Mouse (Mus musculus) thymus, postnatal 10 days (tissue): ENCODE measurements around the gene Zbtb44.

Experiments
- DNase-seq, 2 experiments: peaks; one replicate each; pipeline ENCODE4 v3.0.0; 2021; ENCODE audit warnings: low spot score in 2 of 2

Zbtb44 gene

GRCm38 (mm10) chr9:31115586-31115985, 85.1 kb downstream of the Zbtb44 start:
- no peak for DNase-seq

DNA sequence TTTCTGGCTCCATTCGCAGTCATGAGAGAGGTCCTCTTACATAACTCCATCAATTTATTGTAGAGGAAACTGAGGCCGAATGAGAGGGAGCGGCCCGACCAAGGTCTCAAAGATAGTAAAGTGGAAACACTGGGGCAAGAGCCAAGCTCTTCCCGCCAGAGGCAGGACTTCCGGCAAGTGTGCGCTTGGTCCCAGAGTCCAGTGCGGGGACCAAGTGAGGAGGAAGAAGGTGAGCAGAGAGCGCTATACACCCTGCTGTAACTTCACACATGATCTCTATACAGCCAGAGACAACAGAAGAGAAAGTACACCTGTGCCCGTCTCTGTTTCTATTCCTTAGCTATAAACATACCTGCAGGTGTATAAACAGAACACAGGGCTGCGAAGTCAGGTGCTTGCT, 86.6 kb downstream of the Zbtb44 start:
- no peak for DNase-seq

- DNase-seq, result no peak
Observed at GRCm38 (mm10) chr9:31117488-31117887, 87.0 kb downstream of the Zbtb44 start.

DNA sequence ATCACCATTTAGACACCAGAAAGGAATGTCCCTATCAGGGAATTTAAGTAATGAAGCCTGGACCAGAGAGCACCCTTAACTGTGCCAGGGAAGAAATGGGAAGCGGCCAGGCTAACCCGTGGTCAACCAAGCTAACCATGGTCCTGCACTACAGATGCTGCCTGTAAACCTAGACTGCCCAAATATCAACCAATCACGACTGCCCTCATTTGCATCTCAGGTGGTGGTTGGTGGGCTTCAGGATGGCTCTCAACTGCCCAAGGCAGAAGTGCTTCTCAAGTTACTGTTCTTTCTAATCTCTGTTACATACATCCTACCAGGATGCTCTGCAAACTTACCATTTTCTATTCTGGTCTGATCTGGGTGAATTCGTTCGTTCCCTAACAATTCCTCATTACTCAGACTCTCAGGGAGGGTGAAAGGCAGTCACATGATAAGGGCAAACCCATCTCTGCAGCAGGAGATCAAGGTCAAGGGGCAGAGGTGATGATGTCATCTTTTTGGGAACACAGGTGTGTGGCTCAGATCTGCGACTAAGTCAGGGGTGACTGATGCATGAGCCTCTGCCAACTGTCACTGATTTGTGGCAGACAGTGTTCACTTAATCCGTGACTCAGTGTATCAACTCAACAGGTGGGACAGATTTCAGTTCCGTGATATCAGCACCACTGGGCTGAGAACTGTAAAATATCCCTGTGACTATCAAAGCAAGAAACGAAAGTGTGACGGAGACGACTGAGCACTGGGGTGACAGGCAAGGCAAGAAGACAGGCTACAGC, 88.3 kb downstream of the Zbtb44 start:
- DNase-seq, result no peak

- no peak for DNase-seq
Observed at GRCm38 (mm10) chr9:31119405-31119804, 89.0 kb downstream of the Zbtb44 start.

- no peak for DNase-seq
Observed at GRCm38 (mm10) chr9:31119882-31120532, 89.6 kb downstream of the Zbtb44 start.

- no peak for DNase-seq
Observed at GRCm38 (mm10) chr9:31120533-31120915, 90.1 kb downstream of the Zbtb44 start.

DNA sequence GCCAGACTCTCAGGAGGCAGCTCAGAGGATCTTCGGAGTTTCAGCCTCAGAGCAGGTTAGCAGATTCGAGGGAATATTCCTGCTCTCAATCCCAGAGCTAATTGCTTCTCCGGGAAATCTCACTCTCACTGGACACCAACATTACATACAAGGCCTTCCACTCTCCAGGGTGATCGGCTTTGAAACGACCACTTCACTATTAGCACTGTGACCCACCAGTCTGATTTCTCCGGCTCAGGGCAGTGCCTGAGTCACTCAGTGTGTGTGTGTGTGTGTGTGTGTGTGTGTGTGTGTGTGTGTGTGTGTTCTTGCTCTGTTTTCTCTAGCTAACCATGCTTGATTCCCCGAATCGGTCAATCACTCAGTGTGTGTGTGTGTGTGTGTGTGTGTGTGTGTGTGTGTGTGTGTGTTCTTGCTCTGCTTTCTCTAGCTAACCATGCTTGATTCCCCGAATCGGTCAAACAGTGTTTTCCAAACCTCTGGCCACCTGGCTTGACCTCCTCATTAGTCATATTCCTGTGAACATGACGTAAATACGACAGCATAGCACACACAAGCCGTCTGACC, 92.1 kb downstream of the Zbtb44 start:
- no peak for DNase-seq
